Mouse (Mus musculus) duodenum, adult 2 months (tissue): Measurements from ENCODE around the gene Smad1. TPM values are rescaled to one million over a fixed set of nuclear protein-coding genes. Genes with fewer than 3 reads are reported as not detected.

Experiments used
- polyA plus RNA-seq: library from polyadenylated mRNA; depleted of rRNA; stranded (reverse); fragments of >200 nt; gene quantifications from 2 replicates; pipeline ENCODE4 v1.2.3, GENCODE M21; 2012; ENCODE audit warnings: low replicate concordance; rRNA removed

The Smad1 gene
- polyA plus RNA-seq = 58.2 and 64.3 TPM in 2 replicates

DNA sequence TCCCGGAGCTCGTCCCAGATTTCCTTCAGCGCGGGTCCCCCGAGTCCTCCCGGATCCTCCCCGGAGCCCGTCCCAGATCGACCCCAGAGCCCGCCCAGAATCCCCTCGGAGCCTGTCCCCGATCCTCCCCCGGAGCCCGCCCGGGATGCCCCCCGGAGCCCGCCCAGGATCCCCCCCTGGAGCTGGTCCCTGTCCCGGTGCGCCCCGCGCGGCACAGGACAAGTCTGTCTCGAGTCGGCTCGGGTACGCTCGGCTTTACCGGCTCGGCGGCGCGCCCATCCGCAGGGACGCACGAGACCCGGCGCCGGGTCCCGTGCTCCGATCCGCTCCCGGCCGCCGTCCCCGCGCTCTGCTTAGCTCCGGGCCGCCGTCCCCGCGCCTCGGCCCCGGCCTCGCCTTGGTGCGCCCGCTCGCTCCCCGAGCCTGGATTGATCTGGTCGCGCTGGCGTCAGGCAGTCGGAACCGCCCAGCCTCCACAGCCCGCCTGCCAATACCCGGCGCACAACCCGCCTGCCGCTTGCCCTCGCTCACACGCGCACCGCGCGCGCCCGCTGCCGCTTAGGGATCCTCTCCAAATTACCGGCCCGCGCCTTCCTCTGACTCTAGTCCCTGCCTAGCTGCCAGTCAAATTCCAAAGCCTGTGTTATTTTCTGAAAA is at the start of gene Smad1:
Gene Smad1 (minus strand): TSS at position 525 of the 657 bp plus-strand sequence.

DNA sequence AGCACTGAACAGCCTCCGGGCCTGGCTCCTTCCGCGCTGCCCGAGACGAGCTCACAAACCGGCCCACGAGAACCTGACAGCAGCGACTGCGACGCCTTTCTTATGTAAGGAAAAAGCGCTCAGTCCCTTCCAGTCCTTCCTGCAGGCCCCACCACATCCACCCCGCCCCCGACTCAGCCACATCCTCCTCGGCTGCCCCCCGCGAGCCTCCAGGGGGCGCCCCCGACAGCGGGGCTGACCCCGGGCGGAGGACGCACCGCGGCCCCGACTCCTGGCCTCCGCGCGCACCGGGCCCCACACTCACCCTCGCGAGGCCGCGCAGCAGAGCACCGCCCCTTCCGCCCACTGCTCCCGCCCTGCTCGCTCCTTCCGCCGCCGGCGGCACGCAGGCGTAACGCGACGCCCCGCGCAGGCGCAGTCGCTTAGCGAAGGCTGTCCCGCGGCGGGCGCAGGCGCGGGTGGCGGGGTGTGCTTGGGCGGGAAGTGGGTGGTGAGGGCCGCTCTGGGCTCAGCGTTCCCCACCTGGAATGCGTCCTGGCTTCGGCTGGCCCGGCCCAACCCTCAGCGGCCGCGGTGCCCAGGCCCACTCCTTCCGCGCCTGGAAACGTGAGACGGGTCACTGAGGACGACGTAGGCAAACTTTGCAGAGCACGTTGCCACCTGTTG is 104.6 kb downstream of the Smad1 start, which contains the start of gene Mmaa:
Gene Mmaa (minus strand): TSS at position 328 of the 666 bp plus-strand sequence.

Other genes with a start within 250 kb of the Smad1 start
- gene 1700011L22Rik, start 150.9 kb downstream of the Smad1 start, polyA plus RNA-seq = not detected in 2 replicates
- gene Mmaa, start 104.6 kb downstream of the Smad1 start, polyA plus RNA-seq = 1.4 and 2.4 TPM in 2 replicates
- gene Otud4, start 240.1 kb upstream of the Smad1 start, polyA plus RNA-seq = 6.7 and 11.2 TPM in 2 replicates